Mouse (Mus musculus) MEL (cell line): ENCODE results near the gene Ahcyl2. TPM values are rescaled to one million over a fixed set of nuclear protein-coding genes. Genes with fewer than 3 reads are reported as not detected.

Source experiments
- DNase-seq: peaks from one replicate; pipeline ENCODE4 v3.0.0; 2011; ENCODE audit warnings: low read depth, low spot score
- H3K27ac ChIP-seq: 2 replicates; pipeline ENCODE4 v1.5.1; 2012; ENCODE audit warnings: low read depth, mild to moderate bottlenecking, control low read depth, low read length, moderate library complexity; ENCODE audit not compliant: control insufficient read depth
- H3K27me3 ChIP-seq, 2 experiments: fragments of 150-350 bp in 1 of 2; sonication (generic) in 1 of 2; 2 replicates each; pipeline ENCODE4 v1.6.1; 2012; ENCODE audit warnings: low read length in 2 of 2, mild to moderate bottlenecking in 2 of 2, improper control_type of control experiment in 1 of 2, moderate library complexity in 1 of 2; ENCODE audit not compliant: insufficient read depth in 2 of 2, control insufficient read depth in 1 of 2
- H3K36me3 ChIP-seq, 2 experiments: 2 replicates each; pipeline ENCODE4 v1.6.1; 2012 to 2014; ENCODE audit warnings: low read length in 2 of 2, improper control_type of control experiment in 1 of 2, inconsistent platforms in 1 of 2, mild to moderate bottlenecking in 1 of 2; ENCODE audit not compliant: insufficient read depth in 2 of 2, control insufficient read depth in 1 of 2
- H3K4me1 ChIP-seq, 2 experiments: fragments of 150-350 bp in 1 of 2; sonication (generic) in 1 of 2; 2 replicates each; pipeline ENCODE4 v1.6.1; 2012; ENCODE audit warnings: low read length in 2 of 2, improper control_type of control experiment in 1 of 2, mild to moderate bottlenecking in 1 of 2; ENCODE audit not compliant: insufficient read depth in 2 of 2, control insufficient read depth in 1 of 2
- H3K4me3 ChIP-seq, 2 experiments: fragments of 150-350 bp in 1 of 2; sonication (generic) in 1 of 2; 2 replicates each; pipeline ENCODE4 v1.5.1; 2012; ENCODE audit warnings: low read depth in 2 of 2, low read length in 2 of 2, mild to moderate bottlenecking in 2 of 2, moderate library complexity in 2 of 2, control low read depth in 1 of 2, improper control_type of control experiment in 1 of 2; ENCODE audit not compliant: control insufficient read depth in 1 of 2, insufficient read depth in 1 of 2
- H3K79me2 ChIP-seq: 2 replicates; pipeline ENCODE4 v1.6.1; 2012; ENCODE audit warnings: mild to moderate bottlenecking, low read length, moderate library complexity; ENCODE audit not compliant: control insufficient read depth, poor library complexity, insufficient read depth
- H3K9ac ChIP-seq: 2 replicates; pipeline ENCODE4 v1.6.1; 2012; ENCODE audit warnings: low read depth, mild to moderate bottlenecking, control low read depth, low read length, moderate library complexity; ENCODE audit not compliant: control insufficient read depth, poor library complexity, severe bottlenecking
- H3K9me3 ChIP-seq: fragments of 150-350 bp; sonication (generic); replicated peaks from 2 replicates; pipeline ENCODE4 v1.6.1; 2012; ENCODE audit warnings: mild to moderate bottlenecking, low read length, improper control_type of control experiment, moderate library complexity; ENCODE audit not compliant: insufficient read depth
- BHLHE40 ChIP-seq: IDR thresholded peaks from 2 replicates; pipeline ENCODE4 v1.6.1; 2012; ENCODE audit warnings: low read depth, mild to moderate bottlenecking, inconsistent platforms, low read length, improper control_type of control experiment, borderline replicate concordance
- CTCF ChIP-seq, 3 experiments: IDR thresholded peaks in 2 of 3; conservative IDR thresholded peaks in 1 of 3; 2 replicates each; pipeline ENCODE4 v1.5.1; 2011 to 2012; ENCODE audit warnings: low read length in 3 of 3, low read depth in 2 of 3, mild to moderate bottlenecking in 2 of 3, improper control_type of control experiment in 1 of 3, inconsistent platforms in 1 of 3, mixed read lengths in 1 of 3, moderate library complexity in 1 of 3; ENCODE audit not compliant: control insufficient read depth in 1 of 3, insufficient read depth in 1 of 3, poor library complexity in 1 of 3, severe bottlenecking in 1 of 3
- ELF1 ChIP-seq: IDR thresholded peaks from 2 replicates; pipeline ENCODE4 v1.6.1; 2014; ENCODE audit warnings: low read depth, mild to moderate bottlenecking, inconsistent platforms, low read length, improper control_type of control experiment, moderate library complexity
- ETS1 ChIP-seq: IDR thresholded peaks from 2 replicates; pipeline ENCODE4 v1.6.1; 2012; ENCODE audit warnings: low read depth, mild to moderate bottlenecking, inconsistent platforms, low read length, improper control_type of control experiment, moderate library complexity
- JUND ChIP-seq: IDR thresholded peaks from 2 replicates; pipeline ENCODE4 v1.6.1; 2011; ENCODE audit warnings: low read depth, mild to moderate bottlenecking, improper control_type of control experiment, low read length
- KAT2A ChIP-seq: conservative IDR thresholded peaks from 2 replicates; pipeline ENCODE4 v1.6.1; 2012; ENCODE audit warnings: low read depth, low read length, improper control_type of control experiment, inconsistent platforms
- MAFK ChIP-seq: IDR thresholded peaks from 2 replicates; pipeline ENCODE4 v1.6.1; 2011; ENCODE audit warnings: low read depth, mild to moderate bottlenecking, low read length, improper control_type of control experiment, borderline replicate concordance
- MAX ChIP-seq: IDR thresholded peaks from 2 replicates; pipeline ENCODE4 v1.6.1; 2011; ENCODE audit warnings: low read length, improper control_type of control experiment
- MAZ ChIP-seq: IDR thresholded peaks from 2 replicates; pipeline ENCODE4 v1.6.1; 2012; ENCODE audit warnings: low read depth, mild to moderate bottlenecking, inconsistent platforms, low read length, improper control_type of control experiment
- MEF2A ChIP-seq: IDR thresholded peaks from 2 replicates; pipeline ENCODE4 v1.6.1; 2014; ENCODE audit warnings: low read depth, mild to moderate bottlenecking, inconsistent platforms, low read length, improper control_type of control experiment; ENCODE audit not compliant: poor library complexity, insufficient replicate concordance, severe bottlenecking; ENCODE audit errors: extremely low read depth
- MYB ChIP-seq: IDR thresholded peaks from 2 replicates; pipeline ENCODE4 v1.6.1; 2011; ENCODE audit warnings: mild to moderate bottlenecking, low read depth, low read length, improper control_type of control experiment
- NELFE ChIP-seq: IDR thresholded peaks from 2 replicates; pipeline ENCODE4 v1.6.1; 2011; ENCODE audit warnings: low read depth, low read length, improper control_type of control experiment
- POLR2AphosphoS2 ChIP-seq: IDR thresholded peaks from 2 replicates; pipeline ENCODE4 v1.6.1; 2011; ENCODE audit warnings: low read length, improper control_type of control experiment
- RCOR1 ChIP-seq: IDR thresholded peaks from 2 replicates; pipeline ENCODE4 v1.6.1; 2012; ENCODE audit warnings: low read depth, mild to moderate bottlenecking, inconsistent platforms, low read length, improper control_type of control experiment
- SIN3A ChIP-seq: IDR thresholded peaks from 2 replicates; pipeline ENCODE4 v1.6.1; 2012; ENCODE audit warnings: low read length, improper control_type of control experiment, inconsistent platforms
- TBP ChIP-seq: IDR thresholded peaks from 2 replicates; pipeline ENCODE4 v1.8.0; 2011; ENCODE audit warnings: low read depth, low read length, improper control_type of control experiment
- UBTF ChIP-seq: IDR thresholded peaks from 2 replicates; pipeline ENCODE4 v1.6.1; 2012; ENCODE audit warnings: low read depth, mild to moderate bottlenecking, inconsistent platforms, low read length, improper control_type of control experiment, moderate library complexity, borderline replicate concordance; ENCODE audit not compliant: insufficient read depth
- ZKSCAN1 ChIP-seq: IDR thresholded peaks from 2 replicates; pipeline ENCODE4 v1.6.1; 2012; ENCODE audit warnings: low read depth, mild to moderate bottlenecking, inconsistent platforms, low read length, improper control_type of control experiment, moderate library complexity
- polyA plus RNA-seq, 2 experiments: library from polyadenylated mRNA; stranded (reverse) in 1 of 2; unstranded in 1 of 2; fragments of >175 nt in 1 of 2; fragments of >200 nt in 1 of 2; gene quantifications; 2 replicates each; pipeline versions ENCODE4 v1.2.1 to v1.2.4; 2012; ENCODE audit warnings: low replicate concordance in 2 of 2, low read depth in 1 of 2; ENCODE audit not compliant: insufficient read length in 2 of 2, insufficient read depth in 1 of 2, missing spikeins in 1 of 2
- total RNA-seq: library from RNA; depleted of rRNA; stranded (reverse); fragments of 300-350 nt; gene quantifications from 2 replicates; pipeline ENCODE4 v1.2.3, GENCODE M21; 2012

Gene Ahcyl2
- total and polyA plus RNA-seq, 3 experiments: 16.9 to 17.0 TPM; not detected in 1

- Histone ChIP-seq H3K4me3 (no peak overlapping the region), H3K36me3 (no peaks in the 10 kb centered on the region; a peak in 2 of 4 replicates), H3K27ac (no peak overlapping the region), H3K9me3 (no peaks in the 10 kb centered on the region), H3K9ac (no peak overlapping the region), H3K27me3 (no peaks in the 10 kb centered on the region), H3K4me1 (no peaks in the 10 kb centered on the region; a peak in 1 of 4 replicates), H3K79me2 (no peaks in the 10 kb centered on the region)
- TF ChIP-seq UBTF (no peak), MYB (no peak), RCOR1 (no peak), ZKSCAN1 (no peak), JUND (no peak), MAX (no peak), MEF2A (no peak), KAT2A (no peak), TBP (no peak), BHLHE40 (no peak), POLR2AphosphoS2 (no peak), CTCF (IDR thresholded peaks at IDR 0.05 in 2 of 3, conservative IDR thresholded peaks at IDR 0.05 in 1 of 3; ENCODE audit: control insufficient read depth in 1 of 3, insufficient read depth in 1 of 3, low read depth in 2 of 3, low read length in 3 of 3, poor library complexity in 1 of 3, severe bottlenecking in 1 of 3) (no peak)
- DNase-seq: no peak
Measured at GRCm38 (mm10) chr6:29821770-29822169, 54.0 kb downstream of the Ahcyl2 start.

GRCm38 (mm10) chr6:29825302-29825701, 57.5 kb downstream of the Ahcyl2 start:
- Histone ChIP-seq H3K36me3 (no peaks in the 10 kb centered on the region), H3K79me2 (no peaks in the 10 kb centered on the region), H3K4me3 (no peak overlapping the region), H3K9me3 (no peaks in the 10 kb centered on the region), H3K4me1 (no peaks in the 10 kb centered on the region), H3K27me3 (no peaks in the 10 kb centered on the region), H3K27ac (no peak overlapping the region), H3K9ac (no peak overlapping the region)
- DNase-seq: no peak
- TF ChIP-seq KAT2A (no peak), MAX (no peak), ELF1 (no peak), SIN3A (no peak), NELFE (no peak), CTCF (IDR thresholded peaks at IDR 0.05 in 2 of 3, conservative IDR thresholded peaks at IDR 0.05 in 1 of 3; ENCODE audit: control insufficient read depth in 1 of 3, insufficient read depth in 1 of 3, low read depth in 2 of 3, low read length in 3 of 3, poor library complexity in 1 of 3, severe bottlenecking in 1 of 3) (no peak), MAFK (no peak), POLR2AphosphoS2 (no peak), ETS1 (no peak), MAZ (no peak)
